Mouse (Mus musculus) spleen, postnatal 0 days (tissue): ENCODE results near the gene Lsm4. TPM values are rescaled to one million over a fixed set of nuclear protein-coding genes. Genes with fewer than 3 reads are reported as not detected.

Experiments used
- polyA plus RNA-seq: library from polyadenylated mRNA; unstranded; fragments of >200 nt; fragmentation: Nextera tagmentation; extraction: Ambion mirVana; gene quantifications from 2 replicates; pipeline ENCODE4 v1.2.1, GENCODE M21; 2015

The Lsm4 gene
- 209 and 217 TPM in 2 replicates for polyA plus RNA-seq

GRCm38 (mm10) chr8:70673079-70673856 lies at the start of gene Lsm4:
Gene Lsm4, plus strand, starts transcription at chr8:70673248.

DNA sequence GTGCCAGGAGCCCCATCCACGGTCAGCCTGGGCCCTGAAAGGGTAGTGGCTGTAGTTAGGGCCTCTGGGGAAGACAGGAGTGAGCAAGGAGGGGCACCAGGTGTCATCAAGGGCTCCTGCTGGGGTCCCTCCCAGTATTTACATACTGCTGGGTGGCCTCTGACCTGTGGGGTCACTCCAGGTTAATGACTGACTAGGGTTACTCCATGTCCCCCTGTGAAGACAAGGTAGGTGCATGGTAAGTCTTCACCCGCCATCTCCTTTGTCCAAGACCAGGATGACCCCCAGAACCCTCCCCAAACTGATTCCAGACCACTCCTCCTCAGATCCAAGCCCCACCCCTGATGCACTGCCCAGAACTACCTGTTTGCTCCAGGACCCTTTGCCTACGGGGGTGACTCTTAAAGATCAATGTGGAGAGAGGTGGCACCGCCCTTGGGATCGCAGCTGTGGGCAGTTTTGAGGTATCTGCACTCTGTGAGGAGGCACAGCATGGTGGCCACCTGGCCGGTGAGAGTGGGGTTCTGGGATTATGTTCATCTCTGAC lies 40.6 kb upstream of the Lsm4 start, which contains the start of gene Gdf15:
Gene Gdf15 (minus strand): TSS at position 111 of the 547 bp plus-strand sequence.

GRCm38 (mm10) chr8:70660273-70660725 lies 12.7 kb upstream of the Lsm4 start, which contains the start of gene Pgpep1:
Gene Pgpep1, minus strand, starts transcription at chr8:70660388.

DNA sequence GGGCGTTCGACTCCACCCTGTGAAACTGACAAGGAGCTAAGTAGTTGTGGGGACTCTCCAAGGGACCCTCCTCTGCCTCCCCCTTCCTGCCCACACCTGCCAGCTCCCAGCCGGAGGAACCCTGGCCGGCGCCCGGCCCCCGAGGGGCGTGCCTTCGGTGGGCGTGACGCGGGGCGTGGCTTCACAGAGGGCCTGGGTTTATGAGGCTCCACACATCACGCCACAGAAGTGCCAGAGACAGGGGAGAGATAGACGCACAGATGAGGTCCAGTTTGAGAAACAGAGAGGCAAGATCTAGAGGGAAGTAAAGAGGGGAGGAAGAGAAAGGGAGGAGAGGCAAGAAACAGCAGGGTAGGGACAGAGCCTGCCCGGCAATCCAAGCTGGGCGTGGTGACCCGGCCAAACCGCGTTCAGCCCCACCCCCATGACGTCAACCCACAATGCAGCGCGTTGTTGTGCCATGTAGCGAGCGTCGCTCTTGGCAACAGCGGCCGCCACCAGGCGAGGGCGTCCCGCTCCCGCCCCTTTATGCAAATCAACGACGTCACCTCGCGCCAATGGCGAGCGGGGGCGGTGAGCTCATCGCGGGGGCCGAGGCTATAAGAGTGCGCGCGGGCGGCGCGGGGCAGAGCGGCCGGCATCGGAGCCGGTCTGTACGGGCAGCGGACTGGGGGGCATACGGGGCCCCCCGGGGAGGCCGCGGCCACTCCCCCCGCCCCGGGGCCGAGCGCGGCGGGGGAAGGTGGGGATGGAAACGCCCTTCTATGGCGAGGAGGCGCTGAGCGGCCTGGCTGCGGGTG lies 25.5 kb downstream of the Lsm4 start, which contains the start of gene Jund:
Gene Jund (plus strand): TSS at position 640 of the 800 bp plus-strand sequence.

GRCm38 (mm10) chr8:70703287-70703686 lies 30.2 kb downstream of the Lsm4 start, which contains the start of gene Iqcn:
Gene Iqcn, plus strand, starts transcription at chr8:70703457.

GRCm38 (mm10) chr8:70718297-70718696 lies 45.2 kb downstream of the Lsm4 start, which contains the start of gene Gm3336:
Gene Gm3336, plus strand, starts transcription at chr8:70718543.

GRCm38 (mm10) chr8:70723486-70724210 lies 50.6 kb downstream of the Lsm4 start, which contains the start of gene Pde4c:
Gene Pde4c, plus strand, starts transcription at chr8:70723720.

Other genes with a start within 250 kb of the Lsm4 start
- gene Crtc1, start 233.7 kb upstream of the Lsm4 start, polyA plus RNA-seq: 4.9 and 5.2 TPM in 2 replicates
- 6.0 and 7.3 TPM in 2 replicates for gene Klhl26, start 196.3 kb upstream of the Lsm4 start, polyA plus RNA-seq
- gene Tmem59l, start 185.9 kb upstream of the Lsm4 start, polyA plus RNA-seq: not detected in 2 replicates
- 2.3 and 2.4 TPM in 2 replicates for gene Crlf1, start 180.1 kb upstream of the Lsm4 start, polyA plus RNA-seq
- 90.9 and 97.6 TPM in 2 replicates for gene Rex1bd, start 166.5 kb upstream of the Lsm4 start, polyA plus RNA-seq
- gene Uba52, start 162.4 kb upstream of the Lsm4 start, polyA plus RNA-seq: 940 and 995 TPM in 2 replicates
- 177 and 190 TPM in 2 replicates for gene Fkbp8, start 145.5 kb upstream of the Lsm4 start, polyA plus RNA-seq
- gene Kxd1, start 145.3 kb upstream of the Lsm4 start, polyA plus RNA-seq: 46.7 and 49.2 TPM in 2 replicates
- gene Ell, start 133.8 kb upstream of the Lsm4 start, polyA plus RNA-seq: 9.3 and 10.1 TPM in 2 replicates
- gene Isyna1, start 78.9 kb upstream of the Lsm4 start, polyA plus RNA-seq: 50.4 and 57.8 TPM in 2 replicates
- gene Ssbp4, start 64.4 kb upstream of the Lsm4 start, polyA plus RNA-seq: 80.1 and 80.6 TPM in 2 replicates
- gene Lrrc25, start 57.1 kb upstream of the Lsm4 start, polyA plus RNA-seq: 10.7 and 14.6 TPM in 2 replicates
- 0.79 and 0.93 TPM in 2 replicates for gene Gdf15, start 40.8 kb upstream of the Lsm4 start, polyA plus RNA-seq
- 13.5 and 15.4 TPM in 2 replicates for gene Pgpep1, start 12.9 kb upstream of the Lsm4 start, polyA plus RNA-seq
- 33.3 and 37.5 TPM in 2 replicates for gene Jund, start 25.7 kb downstream of the Lsm4 start, polyA plus RNA-seq
- gene Iqcn, start 30.2 kb downstream of the Lsm4 start, polyA plus RNA-seq: not detected in 2 replicates
- 0.16 TPM in 1 of 2 replicates, not detected in the other for gene Gm3336, start 45.3 kb downstream of the Lsm4 start, polyA plus RNA-seq
- 0.16 and 0.24 TPM in 2 replicates for gene Pde4c, start 50.5 kb downstream of the Lsm4 start, polyA plus RNA-seq
- gene Rab3a, start 81.4 kb downstream of the Lsm4 start, polyA plus RNA-seq: 4.8 and 5.3 TPM in 2 replicates
- gene Mpv17l2, start 87.7 kb downstream of the Lsm4 start, polyA plus RNA-seq: 53.7 and 56.1 TPM in 2 replicates
- gene Pik3r2, start 103.5 kb downstream of the Lsm4 start, polyA plus RNA-seq: 22.8 and 27.4 TPM in 2 replicates
- 12.4 and 14.1 TPM in 2 replicates for gene Mast3, start 131.8 kb downstream of the Lsm4 start, polyA plus RNA-seq
- gene Il12rb1, start 135.2 kb downstream of the Lsm4 start, polyA plus RNA-seq: 0.60 and 0.93 TPM in 2 replicates
- gene Arrdc2, start 166.5 kb downstream of the Lsm4 start, polyA plus RNA-seq: 13.1 and 15.0 TPM in 2 replicates
- 0.36 and 0.52 TPM in 2 replicates for gene Kcnn1, start 190.0 kb downstream of the Lsm4 start, polyA plus RNA-seq
- gene Ccdc124, start 200.7 kb downstream of the Lsm4 start, polyA plus RNA-seq: 54.8 and 56.6 TPM in 2 replicates
- 0.05 and 0.07 TPM in 2 replicates for gene Slc5a5, start 219.5 kb downstream of the Lsm4 start, polyA plus RNA-seq
- gene Rpl18a, start 224.2 kb downstream of the Lsm4 start, polyA plus RNA-seq: 4,461 and 4,565 TPM in 2 replicates
- gene Map1s, start 232.7 kb downstream of the Lsm4 start, polyA plus RNA-seq: 18.8 and 21.9 TPM in 2 replicates